Mouse (Mus musculus): ENCODE data around the gene Tmem88. TPM values are rescaled to one million over a fixed set of nuclear protein-coding genes. Genes with fewer than 3 reads are reported as not detected.

Tmem88 gene
- 10.5 and 11.0 TPM in 2 replicates for polyA plus RNA-seq (2012; rRNA removed)

DNA sequence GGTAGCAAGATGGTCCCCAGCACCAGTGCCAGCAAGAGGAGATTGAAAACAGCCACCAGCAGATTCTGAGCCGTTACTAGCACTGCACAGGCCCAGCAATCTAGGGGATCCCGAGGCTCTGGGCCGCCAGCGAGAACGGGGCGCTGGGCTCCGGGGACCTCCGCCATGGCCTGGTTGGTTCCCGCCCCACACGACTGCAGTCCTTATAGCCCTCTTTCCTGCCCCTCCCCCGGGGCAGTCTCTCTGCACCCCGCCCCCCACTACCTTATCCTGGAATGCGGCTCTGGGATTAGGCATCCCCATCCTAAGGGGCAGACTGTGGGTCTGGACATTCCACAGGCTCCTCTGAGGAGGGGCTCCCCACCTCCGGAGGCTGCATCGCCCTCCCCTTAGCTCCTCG is at the start of gene Tmem88:
Tmem88 (minus strand) TSS at position 176 of the 400 bp plus-strand sequence.
- DNase-seq (ENCODE audit: low read depth, low spot score): no peak
- WGBS: 50% methylated on average over 16 of the region's 16 CpGs

DNA sequence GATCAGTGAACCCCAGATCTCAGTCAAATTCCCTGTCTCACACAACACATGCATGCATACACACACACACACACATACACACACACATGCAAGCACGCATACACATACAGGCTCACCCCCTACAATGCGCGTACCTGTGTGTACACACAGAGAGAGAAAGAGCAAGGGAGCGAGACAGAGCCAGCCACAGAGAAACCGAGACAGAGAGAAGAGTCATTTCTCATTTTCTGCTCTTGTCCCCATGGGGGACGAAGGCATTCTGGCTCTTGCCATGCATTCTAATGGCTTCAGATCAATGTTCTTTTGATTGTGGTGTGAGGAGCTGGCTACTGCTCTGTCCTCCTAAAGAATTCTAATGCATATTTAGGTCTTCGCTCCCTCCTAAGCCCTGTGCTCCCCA is 49.3 kb upstream of the Tmem88 start:
- no peak for DNase-seq (ENCODE audit: low read depth, low spot score)
- WGBS: 97% methylated on average over 7 of the region's 7 CpGs

DNA sequence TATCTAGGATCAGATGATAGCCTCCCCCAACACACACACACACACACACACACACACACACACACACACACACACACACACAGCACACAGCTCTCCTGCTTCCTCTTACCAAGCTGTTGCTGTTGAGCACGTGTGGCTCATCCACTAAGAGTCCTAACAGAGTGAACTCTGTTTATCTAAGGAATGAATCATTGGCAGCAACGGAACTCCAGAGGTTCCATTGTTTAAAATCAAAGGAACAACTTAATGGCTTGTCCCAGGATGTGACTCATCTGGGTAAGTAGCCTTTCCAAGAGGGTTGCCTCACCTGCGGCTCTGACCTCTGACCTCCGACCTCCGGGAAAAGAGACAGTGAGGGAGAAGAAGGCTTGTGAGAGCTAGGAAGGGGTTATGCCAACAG is 45.3 kb upstream of the Tmem88 start:
- 9% methylated on average over 5 of the region's 5 CpGs for WGBS
- peak; percentile 69 for DNase-seq (ENCODE audit: low read depth, low spot score)

DNA sequence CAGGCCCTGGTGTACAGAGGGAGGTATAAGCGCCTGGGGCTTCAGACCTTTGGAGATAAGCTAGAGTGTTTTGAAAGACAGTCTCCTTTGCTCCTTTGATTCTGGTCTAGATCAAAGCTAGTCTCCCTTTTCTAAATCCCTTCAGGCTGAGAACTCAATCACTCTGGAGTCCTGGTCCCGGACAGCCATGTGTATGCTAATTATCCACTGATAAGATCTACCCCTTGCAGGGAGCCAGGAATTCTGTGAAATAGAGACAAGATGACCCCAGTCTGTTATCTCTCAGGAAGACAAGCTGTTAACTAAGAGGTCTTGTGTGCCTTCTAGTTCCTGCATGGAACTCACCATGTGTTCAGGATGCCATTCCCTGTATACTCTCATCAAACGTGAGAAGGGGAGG is 39.3 kb upstream of the Tmem88 start:
- DNase-seq (ENCODE audit: low read depth, low spot score): no peak
- WGBS: 79% methylated on average over 3 of the region's 3 CpGs

DNA sequence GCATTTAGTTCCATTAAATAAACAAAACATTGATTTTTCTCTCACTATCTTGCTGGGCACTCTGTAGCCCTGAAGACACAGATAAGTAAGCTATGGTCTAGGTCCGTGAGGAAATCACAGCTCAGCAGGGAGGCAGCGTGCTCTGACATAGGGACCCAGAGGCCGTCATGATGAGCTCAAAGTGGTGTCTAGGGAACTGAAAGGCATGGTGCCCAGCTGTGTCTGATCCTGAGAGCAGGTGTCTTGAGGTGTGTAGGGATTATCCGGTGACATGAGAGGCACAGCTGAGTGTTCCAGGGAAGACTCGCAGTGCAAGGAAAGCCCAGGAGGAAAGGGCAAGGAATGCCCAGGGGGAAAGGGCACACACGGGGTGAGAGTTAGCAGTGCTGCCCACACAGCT is 35.2 kb upstream of the Tmem88 start:
- 71% methylated on average over 6 of the region's 6 CpGs for WGBS

DNA sequence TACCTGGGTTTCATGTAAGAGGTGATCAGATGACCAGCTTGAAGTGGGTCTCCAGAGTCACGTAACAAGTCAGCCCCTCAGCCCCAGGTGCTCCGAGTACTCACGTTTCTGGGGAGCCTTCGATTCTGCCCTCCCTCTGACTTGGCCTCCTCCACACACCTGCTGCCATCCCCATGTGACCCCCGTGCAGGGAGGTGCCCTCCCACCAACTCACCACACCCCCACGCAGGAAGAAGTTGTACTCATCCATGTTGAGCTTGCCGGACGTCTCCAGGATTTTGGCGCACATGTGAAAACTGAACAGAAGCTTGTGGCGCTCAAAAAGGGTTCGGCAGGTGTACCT is 34.6 kb upstream of the Tmem88 start:
- 58% methylated on average over 11 of the region's 11 CpGs for WGBS
- no peak for DNase-seq (ENCODE audit: low read depth, low spot score)

More for the DNA sequence above, 35.2 kb upstream of the Tmem88 start:
- DNase-seq (ENCODE audit: low read depth, low spot score): no peak

DNA sequence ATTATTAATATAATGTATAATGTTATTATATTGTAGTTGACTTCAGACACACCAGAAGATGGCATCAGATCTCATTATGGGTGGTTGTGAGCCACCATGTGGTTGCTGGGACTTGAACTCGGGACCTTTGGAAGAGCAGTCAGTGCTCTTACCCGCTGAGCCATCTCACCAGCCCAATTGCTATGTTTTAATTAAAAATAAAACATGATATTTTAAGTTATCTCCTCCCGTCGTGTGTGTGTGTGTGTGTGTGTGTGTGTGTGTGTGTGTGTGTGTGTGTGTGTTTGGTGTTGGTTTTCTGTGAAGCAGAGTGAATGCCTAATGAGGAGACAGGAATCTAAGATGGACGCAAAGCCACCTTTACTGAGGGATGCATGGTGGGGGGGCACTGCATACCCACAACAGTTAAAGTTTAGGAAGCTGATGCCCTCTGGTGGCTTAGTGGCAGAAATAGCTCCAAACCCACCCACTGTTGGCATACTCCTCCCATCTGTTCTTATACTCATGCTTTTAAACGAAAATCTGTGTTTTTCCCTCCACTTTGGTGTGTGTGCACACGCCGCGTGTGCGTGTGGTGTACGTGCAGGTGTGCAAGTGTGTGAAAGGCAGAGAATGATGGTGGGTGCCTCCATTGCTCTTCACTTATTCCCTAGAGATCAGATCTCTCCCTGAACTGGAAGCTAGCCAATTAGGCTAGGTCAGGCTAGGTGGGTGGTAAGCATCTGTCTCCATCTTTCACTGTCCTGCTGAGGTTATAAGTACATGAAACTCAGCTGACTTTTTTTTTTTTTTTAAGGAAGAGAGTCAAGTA is 34.0 kb upstream of the Tmem88 start:
- DNase-seq (ENCODE audit: low read depth, low spot score): no peak
- 30% methylated on average over 11 of the region's 11 CpGs for WGBS

DNA sequence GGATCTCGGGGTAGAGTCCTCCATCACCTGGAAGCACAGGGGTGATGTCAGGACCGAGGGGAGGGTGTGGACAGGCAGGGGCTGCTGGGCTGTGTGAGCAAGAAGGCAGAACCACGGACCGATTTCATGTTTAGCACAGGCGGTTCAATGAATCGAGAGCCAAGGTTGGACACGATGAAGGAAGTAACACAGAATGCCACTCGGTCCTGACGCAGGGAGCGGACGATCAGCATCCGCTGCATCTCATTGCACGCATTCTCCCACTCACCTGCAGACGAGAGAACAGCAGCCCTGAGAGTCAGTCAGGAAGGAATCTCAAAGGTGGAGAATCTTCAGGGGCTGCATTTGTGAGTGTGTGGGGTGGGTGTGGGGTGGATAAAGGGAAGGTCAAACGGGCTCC is 32.6 kb upstream of the Tmem88 start:
- no peak for DNase-seq (ENCODE audit: low read depth, low spot score)
- WGBS: 91% methylated on average over 15 of the region's 15 CpGs

DNA sequence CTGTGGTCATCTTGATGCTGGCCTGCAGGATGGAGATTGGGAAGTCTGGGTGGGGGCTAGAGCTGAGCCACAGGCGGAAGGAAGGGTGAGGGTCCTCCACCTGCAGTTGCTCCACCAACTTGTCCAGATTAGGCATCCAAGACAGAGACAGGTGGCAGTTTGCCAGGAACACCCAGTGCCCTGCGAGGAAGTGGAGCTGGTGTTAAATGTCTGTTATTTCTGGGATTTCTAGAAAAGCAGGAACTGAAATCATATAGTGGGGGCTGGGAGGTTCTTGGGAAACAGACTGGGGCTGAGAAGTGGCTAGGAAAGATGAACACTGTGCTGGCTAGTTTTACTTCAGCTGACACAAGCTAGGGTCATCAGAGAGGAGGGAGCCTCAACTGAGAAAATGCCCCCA is 31.3 kb upstream of the Tmem88 start:
- 29% methylated on average over 2 of the region's 2 CpGs for WGBS
- no peak for DNase-seq (ENCODE audit: low read depth, low spot score)

DNA sequence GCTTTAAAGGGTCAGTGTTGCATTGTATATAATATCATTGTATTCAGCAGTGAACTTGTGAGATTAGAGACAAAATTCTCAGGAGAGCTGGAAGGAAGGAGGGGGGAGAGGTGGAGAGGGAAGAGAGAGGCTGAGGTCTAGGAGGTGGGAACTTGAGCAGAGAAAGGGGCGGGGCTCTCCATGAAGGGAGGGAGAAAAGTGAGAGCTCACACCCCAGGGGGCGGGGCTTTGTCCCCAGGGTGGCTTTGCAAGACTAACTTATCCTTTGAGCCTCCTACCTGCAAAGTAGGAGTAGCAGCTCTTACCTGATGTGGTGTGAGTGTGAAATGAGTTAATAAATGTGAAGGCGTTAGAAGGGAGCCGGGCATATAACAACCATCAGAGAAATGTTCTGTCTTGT is 30.7 kb upstream of the Tmem88 start:
- DNase-seq (ENCODE audit: low read depth, low spot score): no peak
- WGBS: 19% methylated on average over 4 of the region's 4 CpGs

DNA sequence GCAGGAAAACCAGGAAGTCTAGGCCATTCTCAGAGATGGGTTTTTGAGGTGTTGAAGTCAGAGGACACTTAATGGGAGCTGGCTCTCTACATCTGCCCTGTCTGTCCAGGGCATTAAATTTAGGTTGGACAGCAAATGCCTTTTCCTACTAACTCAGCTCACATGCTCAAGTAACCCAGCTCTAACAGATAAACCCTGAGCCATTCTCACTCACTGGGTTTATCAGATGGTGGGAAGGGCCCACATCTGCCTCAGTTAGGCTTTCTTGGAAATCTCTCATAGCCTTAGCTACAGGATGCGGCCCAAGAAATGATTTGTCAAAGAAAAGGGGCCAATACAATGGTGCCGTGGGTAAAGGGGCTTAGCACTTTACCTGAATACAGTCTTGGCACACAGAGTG is 28.2 kb upstream of the Tmem88 start:
- 90% methylated on average over 2 of the region's 2 CpGs for WGBS
- no peak for DNase-seq (ENCODE audit: low read depth, low spot score)

DNA sequence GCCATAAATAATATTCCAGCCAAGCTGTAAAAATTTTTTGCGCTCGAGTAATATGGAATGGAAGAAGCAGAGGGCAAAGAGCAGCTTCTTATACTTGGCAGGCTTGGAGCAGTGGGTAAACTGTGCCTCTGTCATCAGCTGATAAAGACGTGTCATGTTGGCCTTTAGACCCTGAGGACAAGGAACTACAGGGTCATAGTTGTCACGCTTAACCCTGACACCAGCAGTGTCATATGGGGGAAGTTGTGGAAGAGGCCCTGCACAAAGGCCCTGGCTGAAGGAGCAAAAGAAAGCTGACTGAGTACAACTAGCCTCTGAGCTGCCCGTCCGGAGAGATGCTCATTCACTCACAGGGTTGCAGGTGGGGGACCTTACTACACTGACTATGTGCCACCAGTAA is 25.9 kb upstream of the Tmem88 start:
- DNase-seq (ENCODE audit: low read depth, low spot score): no peak
- 39% methylated on average over 6 of the region's 6 CpGs for WGBS

DNA sequence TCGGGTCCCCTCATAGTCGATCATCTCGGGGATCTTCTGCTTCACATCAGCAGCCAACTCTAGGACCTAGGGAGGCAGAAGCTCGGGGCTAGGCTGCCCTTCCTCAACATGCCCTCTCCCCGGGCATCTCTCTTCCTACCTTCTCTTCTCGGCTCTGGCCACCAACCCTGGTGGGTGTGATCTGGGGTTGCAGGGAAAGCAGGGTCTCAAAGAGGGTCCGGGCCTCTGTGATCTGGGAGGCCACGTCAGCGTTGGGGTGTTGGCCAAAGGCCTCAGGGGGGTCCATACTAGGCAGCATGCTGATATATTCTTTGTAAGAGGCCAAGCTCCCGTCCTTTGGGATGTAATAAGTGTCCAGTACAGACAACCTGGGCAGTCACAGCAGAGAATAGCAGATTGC is 24.8 kb upstream of the Tmem88 start:
- DNase-seq (ENCODE audit: low read depth, low spot score): no peak
- 91% methylated on average over 10 of the region's 10 CpGs for WGBS

DNA sequence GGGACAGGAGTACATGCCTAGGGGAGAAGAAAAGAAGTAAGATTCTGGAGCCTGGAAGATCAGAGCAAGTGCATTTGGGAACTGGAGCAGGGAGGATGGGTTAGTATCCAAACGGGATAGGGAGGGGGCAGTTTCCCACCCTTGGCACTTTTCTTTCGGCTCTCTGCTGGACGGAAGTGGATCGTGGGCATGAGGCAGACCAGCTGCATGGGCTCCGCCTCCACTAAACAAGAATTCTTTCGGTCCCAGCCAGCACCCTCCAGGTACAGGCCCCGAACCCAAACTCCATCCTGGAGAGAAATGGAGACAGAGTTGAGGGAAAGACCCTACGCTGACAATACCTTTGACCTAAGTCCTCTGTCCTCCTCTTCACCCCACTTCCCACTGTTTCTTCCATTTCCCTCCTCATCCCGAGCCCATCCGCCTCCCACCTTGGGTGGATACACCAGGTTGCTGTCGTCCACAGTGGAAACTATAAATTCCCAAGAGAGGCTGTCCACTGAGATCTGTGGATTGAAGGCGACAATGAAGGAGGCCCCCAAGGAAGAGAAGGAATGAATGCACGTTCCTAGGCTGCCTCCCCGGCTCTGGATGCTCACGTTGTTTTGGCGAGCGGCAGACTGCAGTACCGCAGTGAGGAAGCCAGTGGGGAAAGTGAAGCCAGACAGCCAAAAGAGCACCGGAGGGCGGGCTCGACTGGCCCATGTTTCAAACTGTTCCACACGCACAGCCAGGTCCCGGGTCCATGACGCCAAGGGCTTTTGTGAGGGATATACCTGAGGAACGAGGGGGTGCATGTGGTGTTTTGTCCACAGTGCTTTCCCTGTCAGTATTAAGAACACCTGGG is 23.3 kb upstream of the Tmem88 start:
- 42% methylated on average over 25 of the region's 25 CpGs for WGBS

DNA sequence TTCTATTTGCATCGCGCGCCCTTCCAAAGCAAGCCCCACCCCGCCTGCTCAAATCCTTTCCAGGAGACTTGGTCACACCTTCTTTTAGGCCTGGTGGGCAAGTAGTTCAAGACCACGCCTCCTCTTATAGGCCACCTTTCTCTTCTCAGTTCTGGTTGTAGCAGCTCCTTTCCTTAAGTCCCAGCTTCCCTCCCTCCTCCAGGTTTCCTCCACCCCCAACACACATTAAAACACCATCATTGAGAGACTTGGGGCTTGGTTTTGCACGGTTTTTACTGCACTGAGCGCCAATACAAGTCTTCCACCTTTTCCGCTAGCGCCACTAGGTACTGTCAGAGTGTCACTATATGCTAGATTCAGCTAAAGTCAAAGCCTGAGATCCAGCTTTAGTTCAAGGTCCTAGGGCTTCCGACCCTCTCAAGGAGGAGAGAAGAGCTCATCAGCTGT is 22.5 kb upstream of the Tmem88 start:
- no peak for DNase-seq (ENCODE audit: low read depth, low spot score)
- 24% methylated on average over 10 of the region's 10 CpGs for WGBS

More for the DNA sequence above, 23.3 kb upstream of the Tmem88 start:
- DNase-seq (ENCODE audit: low read depth, low spot score): no peak

DNA sequence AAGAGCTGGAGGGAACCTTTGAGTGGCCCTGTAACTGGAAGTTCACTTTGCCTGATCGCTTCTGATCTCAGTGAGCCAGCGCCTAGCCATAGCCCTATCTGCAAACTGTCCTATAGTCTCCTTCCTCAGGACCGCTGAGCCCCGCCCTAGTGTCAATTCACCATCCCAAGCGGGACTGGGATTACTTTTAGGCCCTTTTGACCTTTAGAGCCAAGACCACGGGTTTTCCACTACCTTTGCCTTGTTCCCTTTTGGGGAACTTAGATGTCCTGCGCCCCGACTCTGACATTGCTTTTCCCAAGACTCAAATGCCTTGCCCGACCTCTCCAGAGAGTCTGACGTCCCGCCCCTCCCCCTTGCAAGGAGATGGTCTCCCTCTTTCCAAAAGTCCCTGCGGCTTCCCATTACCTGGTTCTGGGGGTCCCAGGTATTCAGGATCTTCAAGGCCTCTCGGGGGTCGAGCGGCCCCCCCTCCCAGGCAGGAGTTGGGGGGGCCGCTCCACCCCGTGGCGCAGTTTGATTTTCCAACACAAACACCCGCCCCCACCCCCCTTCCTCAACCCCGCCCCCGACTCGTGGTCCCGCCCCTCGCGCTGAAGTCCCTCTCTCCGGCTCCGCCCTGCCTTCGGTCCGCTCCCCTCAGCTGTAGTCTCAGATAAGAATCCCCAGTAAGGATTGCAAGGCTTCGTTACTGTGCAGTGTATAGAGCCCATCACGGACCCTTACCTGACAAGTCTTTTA is 21.9 kb upstream of the Tmem88 start:
- WGBS: 1% methylated on average over 31 of the region's 31 CpGs
- DNase-seq (ENCODE audit: low read depth, low spot score): no peak

DNA sequence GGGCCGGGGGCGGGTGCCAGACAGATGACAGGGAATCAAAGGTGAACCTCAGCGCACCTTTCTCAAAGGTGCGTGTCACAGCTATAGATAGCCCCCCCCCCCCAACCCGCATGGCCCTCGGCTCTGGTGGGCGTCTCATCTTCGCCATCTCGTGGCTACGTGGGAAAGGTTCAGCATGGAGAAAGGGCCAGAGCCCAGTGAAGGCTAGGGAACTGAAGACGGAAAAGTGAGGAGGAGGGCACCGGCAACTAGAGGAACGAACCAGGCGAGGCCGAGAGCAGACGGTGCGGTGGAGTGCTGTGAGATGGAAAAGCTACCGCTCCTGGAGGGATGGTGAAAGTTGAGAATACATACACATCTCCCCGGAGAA is 21.4 kb upstream of the Tmem88 start:
- DNase-seq (ENCODE audit: low read depth, low spot score): no peak
- under 1% methylated on average over 19 of the region's 19 CpGs for WGBS

DNA sequence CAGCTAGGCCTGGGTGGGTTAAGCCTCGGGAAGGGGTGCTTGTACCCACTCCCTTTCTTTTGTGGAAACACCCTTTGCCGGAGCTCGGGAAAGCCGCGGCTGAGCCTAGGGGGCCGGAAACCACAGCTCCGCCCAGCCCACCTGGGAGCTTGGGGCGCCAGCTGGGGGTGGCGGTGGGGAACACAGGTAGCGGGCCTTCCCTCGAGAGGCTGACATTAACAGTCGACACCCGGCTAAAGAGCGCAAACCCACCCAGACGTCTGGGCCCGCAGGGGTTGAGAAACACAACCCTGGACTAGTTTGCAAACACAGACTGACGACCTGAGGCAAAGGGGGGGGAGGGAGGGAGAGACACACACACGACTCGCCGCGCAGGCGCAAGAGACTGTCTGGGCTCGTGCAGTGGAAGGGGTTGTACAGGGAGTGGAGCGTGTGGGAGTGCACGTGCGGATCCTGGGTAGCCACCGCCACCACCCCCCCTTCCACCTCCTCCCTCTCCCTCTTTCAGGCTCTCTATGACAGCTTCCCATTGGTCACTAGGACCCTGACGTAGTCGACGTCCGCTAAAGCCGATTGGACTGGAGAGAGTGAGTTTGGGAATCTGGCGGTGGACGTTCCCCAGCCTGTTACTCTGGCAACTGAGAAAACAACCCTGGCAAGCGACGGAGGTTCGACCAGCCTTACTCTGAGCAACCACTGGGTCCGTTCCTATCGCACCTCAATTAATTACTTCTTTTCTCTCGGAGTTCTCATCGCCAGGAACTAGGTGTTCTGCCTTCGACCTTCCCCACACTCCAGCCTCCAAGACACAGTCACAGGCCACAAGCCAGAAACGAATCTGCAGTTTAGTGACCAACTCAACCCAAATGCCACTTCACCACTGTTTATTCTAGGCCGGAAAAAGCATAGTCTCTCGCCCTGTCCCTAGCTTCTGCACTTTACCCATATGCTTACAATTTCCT is 20.7 kb upstream of the Tmem88 start:
- DNase-seq (ENCODE audit: low read depth, low spot score): peak; percentile 99
- WGBS: under 1% methylated on average over 42 of the region's 45 CpGs

All from large intestine, adult 2 months (tissue).